Mouse (Mus musculus) layer of hippocampus, adult 18-20 months (tissue): ENCODE measurements around the gene Palm3. TPM values are rescaled to one million over a fixed set of nuclear protein-coding genes. Genes with fewer than 3 reads are reported as not detected.

ENCODE experiments used
- DNase-seq, 2 experiments: peaks; one replicate each; pipeline ENCODE4 v3.0.0; 2022; ENCODE audit warnings: low spot score in 2 of 2
- microRNA-seq, 2 experiments: library from miRNA; unstranded; fragments of <30 nt; microRNA quantifications; one replicate each; pipeline ENCODE4 v1.2.0; 2021
- total RNA-seq, 2 experiments: library from RNA; stranded (reverse); gene quantifications; 2 replicates each; pipeline ENCODE4 v1.2.3; 2021

Palm3 gene
- total RNA-seq, 2 experiments from 2014 or later: 3.5 to 4.1 TPM

DNA sequence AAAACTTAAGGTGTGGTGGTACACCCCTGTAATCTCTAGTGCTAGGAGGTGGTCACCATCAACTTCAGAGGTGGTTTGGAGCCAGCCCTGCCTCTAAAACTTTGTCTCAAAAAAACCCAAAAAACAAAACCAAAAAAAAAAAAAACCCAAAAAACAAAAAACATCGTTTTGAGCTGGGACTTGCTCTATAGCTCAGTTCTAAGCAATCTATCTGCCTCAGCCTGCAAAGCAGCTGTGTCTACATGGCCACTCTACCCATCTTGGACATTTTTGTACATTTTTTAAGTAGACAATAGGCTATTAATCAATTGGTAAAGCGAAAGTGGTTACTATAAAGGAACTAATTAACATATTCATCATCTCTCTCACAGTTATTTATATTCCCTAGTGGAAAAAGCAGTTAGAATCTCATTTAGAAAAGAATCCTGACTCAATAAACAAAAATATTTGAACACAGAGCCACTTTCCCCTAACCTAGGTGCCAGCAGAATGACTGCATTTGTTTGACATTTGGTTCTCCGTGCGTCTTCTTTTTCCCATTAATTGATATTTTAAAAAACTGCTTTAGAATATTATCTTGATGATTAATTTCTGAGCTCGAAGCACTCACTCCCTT lies 44.3 kb downstream of the Palm3 start:
- DNase-seq: no peak

DNA sequence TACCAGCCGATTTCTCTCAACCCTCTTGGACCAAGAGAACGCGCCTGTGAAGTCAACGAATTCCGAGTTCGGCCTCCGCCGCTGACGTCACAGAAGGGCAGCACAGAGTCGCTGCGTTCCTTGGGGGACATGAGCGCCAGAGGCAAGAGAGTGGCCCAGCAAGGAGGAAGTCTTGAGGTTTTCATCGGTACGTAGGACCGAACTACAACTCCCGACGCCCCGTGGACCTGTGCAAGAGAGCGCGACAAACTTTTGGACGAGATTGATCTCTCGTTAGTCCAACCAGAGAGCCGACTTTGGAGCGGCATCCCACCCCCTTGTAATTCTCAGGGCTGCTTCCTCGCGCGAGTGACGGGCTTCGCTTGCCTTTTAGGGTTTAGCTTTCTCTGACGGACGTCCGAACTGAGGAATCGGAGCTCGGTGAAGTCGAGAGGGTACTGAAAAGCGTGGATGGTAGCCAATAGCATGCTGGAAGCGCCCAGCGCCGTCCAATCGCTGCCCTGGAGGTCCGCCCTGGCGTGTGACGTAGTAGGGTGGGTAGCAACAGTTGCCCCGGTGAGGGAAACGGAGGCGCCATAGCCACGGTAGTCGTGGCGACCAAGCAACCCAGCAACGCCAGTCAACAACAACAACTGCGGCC lies 45.1 kb downstream of the Palm3 start, which contains the start of gene Rfx1:
Gene Rfx1 (plus strand): TSS at position 544 of the 640 bp plus-strand sequence.
- peak; percentile 100 for DNase-seq

DNA sequence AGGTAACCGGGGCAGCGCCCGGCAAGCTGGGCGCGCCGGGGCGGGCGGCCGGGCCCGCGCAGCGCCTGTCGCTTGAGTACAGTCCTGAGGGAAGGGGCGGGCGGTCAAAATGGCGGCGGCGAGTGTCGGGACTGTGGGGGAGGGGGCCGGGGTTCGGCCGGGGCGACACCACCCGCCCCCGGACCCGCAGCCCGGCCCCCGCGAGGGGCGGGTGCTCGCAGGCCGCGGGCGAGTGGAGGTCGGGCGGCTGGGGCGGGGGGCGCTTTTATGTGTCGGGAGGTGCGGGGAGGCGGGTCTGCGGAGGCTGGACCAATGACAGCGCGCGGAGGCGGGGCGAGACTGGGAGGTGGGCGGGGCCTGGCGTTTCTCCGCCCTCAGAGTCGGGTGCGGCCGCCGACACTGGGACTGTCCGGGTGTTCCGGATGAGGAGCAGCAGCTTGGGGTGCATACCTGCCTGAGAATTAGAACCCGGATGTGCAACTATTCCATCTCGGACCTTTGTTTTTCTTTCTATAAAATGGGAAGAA lies 45.8 kb downstream of the Palm3 start:
- DNase-seq: peak; percentile 89 to 97

DNA sequence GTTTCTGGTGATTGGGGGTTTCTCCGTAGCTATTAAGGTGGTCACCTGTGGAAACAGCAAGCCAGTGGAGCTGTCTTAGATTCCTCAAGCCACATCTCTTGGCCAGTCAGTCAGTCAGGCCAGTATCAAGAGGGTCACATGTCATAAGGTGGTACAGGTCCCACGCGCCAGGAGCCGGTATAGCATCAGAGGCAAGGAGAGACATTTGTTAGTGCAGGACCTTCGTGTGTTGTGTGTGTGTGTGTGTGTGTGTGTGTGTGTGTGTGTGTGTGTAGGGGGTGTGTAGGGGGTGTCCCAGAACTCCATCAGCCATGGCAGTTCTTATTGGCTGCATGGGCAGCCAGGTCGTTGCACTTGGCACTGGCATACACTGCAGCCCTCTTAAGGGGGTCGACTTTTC lies 46.6 kb downstream of the Palm3 start:
- no peak for DNase-seq

DNA sequence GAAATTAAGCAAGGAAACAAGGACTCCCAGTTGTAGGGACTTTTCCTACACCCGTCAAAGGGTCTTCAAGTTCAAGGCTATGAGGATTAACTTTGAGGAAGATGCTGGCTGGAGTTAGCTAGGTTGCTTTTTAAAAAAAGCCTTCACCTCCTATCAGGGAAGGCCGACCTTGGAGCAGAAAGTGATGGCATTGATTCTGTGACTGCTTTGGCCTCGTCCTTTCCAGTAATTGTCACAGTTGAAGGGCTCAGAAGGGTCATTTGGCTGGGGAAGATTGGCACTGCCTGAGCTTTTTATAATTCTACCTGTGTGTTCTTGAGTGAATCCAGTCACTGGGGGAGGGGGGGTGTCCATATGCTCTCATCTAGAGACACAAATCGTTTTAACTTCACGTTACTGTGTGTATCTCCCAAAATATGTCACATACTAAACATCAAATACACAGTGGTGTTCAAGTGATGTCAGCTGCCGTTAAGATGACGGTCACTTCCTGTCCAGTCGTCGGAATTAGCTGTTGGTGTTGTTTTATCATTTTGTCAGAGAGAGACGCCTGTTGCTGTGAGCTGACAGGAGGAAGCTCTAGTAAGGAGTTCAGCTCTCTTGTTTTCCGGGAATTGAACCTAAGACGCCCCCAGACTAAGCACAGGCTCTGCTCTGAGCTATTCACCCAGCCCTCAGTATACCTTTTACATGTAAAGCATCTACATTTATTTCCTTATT lies 47.2 kb downstream of the Palm3 start:
- DNase-seq: no peak

DNA sequence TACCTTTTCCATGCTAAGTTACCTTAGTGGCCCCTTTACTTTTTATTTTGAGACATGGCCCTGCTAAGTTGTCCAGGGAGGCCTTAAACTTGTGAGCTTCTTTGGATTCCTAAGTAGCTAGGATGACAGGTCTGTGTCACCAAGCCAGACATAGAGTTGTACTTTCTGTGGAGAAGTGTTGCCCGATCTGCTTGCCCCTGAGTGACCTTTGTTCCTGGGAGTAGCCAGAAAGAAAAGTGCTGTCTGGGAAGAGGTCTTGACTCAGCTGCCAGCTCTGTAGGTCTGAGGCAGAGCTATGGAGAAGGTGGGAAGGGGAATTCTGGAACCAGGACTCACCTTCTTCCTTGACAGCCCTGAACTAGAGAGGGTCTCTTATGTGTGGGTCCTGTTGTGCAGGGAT lies 47.9 kb downstream of the Palm3 start:
- DNase-seq: no peak

DNA sequence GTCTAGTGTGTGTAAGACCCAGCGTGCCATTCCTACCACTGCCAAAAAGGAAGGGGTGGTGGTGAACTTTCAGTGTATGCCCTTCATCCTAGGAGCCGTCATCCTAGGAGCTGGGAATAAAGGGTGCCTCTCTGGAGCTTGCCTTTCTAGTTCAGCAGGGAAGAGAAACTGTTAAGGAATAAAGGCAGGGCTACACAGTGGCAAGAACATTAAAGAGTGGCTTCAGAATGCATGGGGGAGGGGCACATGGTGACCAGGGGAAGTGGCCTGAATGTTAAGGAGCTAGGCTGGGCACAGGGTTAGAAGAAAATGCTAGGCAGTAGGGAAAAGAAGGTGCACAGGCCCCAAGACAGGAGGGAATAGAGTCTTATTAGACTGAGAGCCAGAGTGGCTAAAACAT lies 48.5 kb downstream of the Palm3 start:
- no peak for DNase-seq

DNA sequence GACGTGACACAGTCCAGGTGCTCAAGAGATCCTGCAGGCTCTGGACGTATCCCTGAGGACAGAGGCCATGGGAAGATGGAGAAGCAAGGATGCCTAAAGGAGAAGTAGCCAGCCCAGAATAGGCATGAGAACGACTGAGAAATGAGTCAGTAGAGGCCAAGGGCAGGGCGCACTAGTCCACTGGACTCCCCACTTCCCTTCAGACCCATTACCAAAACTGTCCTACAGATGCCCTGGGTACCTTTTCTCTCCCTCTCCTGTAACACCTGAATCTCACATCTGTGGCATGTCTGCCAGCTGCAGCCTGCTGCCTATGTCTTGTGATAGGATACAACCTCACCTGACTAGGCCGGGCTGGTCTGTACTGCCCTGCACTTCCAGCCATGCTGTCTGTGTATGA lies 49.0 kb downstream of the Palm3 start:
- DNase-seq: no peak

DNA sequence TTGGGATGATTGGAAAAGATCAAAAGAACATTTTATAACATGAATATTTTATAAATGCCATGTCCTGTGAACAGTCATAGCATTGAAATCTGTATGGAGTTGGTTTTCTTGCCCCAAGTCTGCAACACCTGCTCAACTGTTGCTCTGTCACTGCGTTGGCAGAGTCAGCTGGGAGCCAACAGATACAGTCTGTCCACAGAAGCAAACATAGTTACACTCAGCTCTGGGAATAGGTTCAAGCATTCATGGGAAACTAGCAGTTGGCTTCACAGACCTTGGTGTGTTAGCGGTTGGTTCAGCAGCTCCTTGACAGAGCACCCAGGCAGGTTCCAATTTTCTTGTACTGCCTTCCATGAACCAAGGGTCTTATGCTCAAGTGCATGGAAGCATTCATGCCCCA lies 49.4 kb downstream of the Palm3 start:
- DNase-seq: peak; percentile 72 to 90

DNA sequence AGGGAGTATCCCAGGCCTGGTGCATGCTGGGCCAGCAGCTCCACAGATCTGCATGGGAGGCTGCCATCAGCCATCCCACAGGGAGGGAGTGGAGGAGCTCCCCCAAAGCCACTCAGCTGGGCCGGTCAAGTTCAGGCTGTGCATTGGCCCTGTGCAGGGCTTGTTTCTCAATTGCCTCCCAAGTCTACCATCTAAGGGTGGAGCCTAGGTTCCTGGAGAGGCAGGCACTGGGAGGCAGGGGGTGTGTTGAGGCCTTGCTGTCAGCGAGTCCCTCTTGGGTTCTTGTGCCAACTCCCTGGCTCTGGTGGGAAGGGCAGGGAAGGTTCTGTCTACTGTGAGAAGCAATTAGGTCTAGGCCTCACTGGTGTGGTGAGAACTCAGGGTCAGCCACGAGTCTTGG lies 50.6 kb downstream of the Palm3 start:
- no peak for DNase-seq

DNA sequence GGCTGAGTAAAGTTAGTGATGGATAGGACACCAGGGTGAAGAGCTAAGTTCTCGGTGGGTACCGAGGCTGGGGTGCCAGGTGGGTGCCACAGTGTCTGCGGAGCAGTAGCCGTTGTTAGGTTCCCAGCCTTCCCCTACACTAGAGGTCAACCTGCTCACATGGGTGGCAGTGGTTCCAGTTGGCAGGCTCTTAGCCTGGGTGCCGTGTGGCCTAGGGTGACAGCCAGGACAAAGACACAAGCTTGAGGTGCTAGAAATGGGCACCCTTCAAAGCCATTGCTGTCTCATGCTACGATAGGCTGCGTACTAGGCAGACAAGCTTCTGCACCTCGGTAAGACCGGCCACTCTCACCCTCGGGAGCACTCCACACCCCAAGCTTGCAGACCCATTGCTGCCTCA lies 51.0 kb downstream of the Palm3 start:
- DNase-seq: no peak

DNA sequence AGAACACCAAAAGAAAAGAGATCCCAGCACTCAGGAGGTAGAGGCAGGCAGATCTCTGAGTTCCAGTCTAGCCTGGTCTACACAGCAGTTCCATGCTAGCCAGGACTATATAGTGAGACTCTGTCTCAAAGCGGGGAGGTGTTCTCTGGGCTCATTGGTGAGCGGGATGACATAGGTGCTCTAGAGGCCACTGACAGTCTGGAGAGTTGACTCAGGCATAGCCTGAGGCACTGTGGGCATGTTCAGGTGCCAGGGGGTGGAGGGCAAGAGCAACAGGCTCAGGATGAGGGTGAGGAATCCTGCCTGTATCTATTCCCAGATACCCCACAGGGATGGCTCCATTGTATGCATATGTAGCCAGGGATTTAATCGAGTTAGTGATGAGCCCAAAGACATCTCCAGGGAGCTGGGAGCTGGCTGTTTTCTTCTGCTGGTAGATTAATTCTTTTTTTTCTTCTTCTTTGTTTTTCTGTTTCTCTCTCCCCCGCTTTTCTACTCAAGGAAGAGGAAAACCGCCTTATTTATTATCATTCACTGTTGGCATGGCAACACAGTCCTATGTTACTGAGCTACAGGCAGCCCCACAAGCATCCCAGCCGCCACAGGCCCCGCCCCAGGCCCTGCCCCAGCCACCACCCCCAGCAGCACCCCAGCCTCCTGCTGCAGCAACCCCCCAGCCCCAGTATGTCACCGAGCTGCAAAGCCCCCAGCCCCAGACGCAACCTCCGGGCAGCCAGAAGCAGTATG lies 52.1 kb downstream of the Palm3 start:
- DNase-seq: peak in 1 of 2 experiments; percentile 58

DNA sequence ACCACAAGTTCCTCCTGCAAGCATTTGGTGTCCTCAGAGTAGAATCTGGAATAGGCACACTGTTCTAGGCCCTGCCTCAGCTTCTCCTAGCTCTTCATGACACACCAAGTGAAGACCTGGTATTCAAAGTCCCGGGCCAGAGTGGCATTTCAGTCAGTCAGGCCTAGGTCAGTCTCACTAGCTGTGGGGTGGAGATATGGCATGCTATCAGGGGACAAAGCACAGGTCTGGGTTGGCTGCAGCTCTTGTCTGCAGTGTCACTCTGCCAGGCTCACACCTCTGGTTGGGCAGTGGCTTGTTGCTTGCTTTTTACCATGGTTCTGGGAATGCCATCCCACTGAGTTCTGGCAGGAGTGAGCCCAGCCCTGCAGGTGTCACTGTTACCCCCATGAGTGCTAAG lies 55.1 kb downstream of the Palm3 start:
- no peak for DNase-seq

DNA sequence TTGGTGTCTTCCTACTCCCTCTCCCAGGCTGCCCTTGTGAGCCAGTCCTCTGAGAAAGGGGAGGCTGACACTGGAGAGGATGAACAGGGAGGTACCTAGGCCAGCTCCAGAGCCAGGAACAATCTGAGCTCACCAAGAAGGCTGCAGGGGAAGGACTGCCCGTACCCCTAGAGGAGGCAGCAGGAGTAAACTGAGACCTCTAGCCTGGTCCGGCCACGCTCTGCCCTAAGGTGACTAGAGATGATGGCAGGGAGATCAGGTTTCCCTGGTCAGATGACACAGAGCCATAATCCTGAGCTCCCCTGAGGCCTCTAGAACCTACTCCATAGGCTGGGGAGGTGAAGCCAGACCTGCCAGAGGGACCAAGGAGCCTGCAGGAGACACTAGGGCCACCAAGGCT lies 55.6 kb downstream of the Palm3 start:
- no peak for DNase-seq

DNA sequence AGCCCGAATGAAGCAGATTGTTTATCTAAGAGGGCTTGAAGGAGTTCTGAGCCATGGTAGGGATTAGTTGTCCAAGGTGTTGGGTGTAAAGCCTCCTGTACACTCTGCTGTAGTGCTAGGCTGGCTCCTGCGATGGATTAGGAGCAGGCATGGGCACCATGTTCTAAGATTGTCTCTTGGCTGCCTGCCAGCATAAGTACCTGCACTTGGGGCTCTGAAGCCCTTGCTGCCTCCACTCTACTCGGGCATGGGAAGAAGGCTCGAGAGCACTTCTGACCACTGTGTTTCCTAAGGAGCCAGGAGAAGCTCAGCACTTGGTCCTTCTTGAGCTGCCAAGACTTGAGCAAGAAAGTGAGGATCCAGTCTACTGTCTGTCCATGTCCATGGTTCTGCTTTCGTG lies 57.9 kb downstream of the Palm3 start:
- no peak for DNase-seq

Small RNAs within 50 kb of the gene (microRNA-seq; reads per million reads assigned to microRNA genes)
- gene Mir1199 (0.98 to 0.99 reads per million in 2 experiments), gene Mir8111 (5.4 to 11.7 reads per million in 2 experiments)

Other genes starting within 250 kb of the Palm3 start
- 100 to 1,000 TPM; 306 to 309 TPM for gene Adgrl1, start 121.4 kb upstream of the Palm3 start, total RNA-seq
- under 1 TPM; 0.68 to 0.72 TPM for gene Gm10644, start 66.3 kb upstream of the Palm3 start, total RNA-seq
- under 1 TPM; 0.36 to 0.47 TPM for gene Asf1b, start 66.0 kb upstream of the Palm3 start, total RNA-seq
- gene Prkaca, start 48.5 kb upstream of the Palm3 start, total RNA-seq: 100 to 1,000 TPM; 274 to 277 TPM
- 10 to 100 TPM; 42.1 to 44.4 TPM for gene Samd1, start 23.8 kb upstream of the Palm3 start, total RNA-seq
- gene 1700067K01Rik, start 20.0 kb upstream of the Palm3 start, total RNA-seq: under 1 TPM; 0.50 to 0.61 TPM
- 1 to 10 TPM in 1 of 2 experiments, under 1 TPM in 1; 0.63 to 2.0 TPM for gene 2210011C24Rik, start 9.3 kb upstream of the Palm3 start, total RNA-seq
- 1 to 10 TPM; 1.6 to 1.9 TPM for gene Il27ra, start 21.1 kb downstream of the Palm3 start, total RNA-seq
- gene Rln3, start 23.5 kb downstream of the Palm3 start, total RNA-seq: not detected
- 1 to 10 TPM; 4.9 to 5.6 TPM for gene Gm10643, start 43.7 kb downstream of the Palm3 start, total RNA-seq
- gene Rfx1, start 45.4 kb downstream of the Palm3 start, total RNA-seq: 10 to 100 TPM; 27.3 to 28.1 TPM
- 10 to 100 TPM; 16.9 to 17.6 TPM for gene Dcaf15, start 83.3 kb downstream of the Palm3 start, total RNA-seq
- not detected for gene Podnl1, start 104.5 kb downstream of the Palm3 start, total RNA-seq
- 10 to 100 TPM; 57.4 to 61.0 TPM for gene Cc2d1a, start 126.5 kb downstream of the Palm3 start, total RNA-seq
- 1 to 10 TPM; 3.1 to 3.2 TPM for gene 4930432K21Rik, start 126.6 kb downstream of the Palm3 start, total RNA-seq
- 1 to 10 TPM; 2.3 to 2.7 TPM for gene Nanos3, start 163.7 kb downstream of the Palm3 start, total RNA-seq
- gene Zswim4, start 215.6 kb downstream of the Palm3 start, total RNA-seq: 10 to 100 TPM; 17.0 to 17.3 TPM
- gene D8Ertd738e, start 228.2 kb downstream of the Palm3 start, total RNA-seq: 100 to 1,000 TPM; 132 to 136 TPM
- gene Mri1, start 235.9 kb downstream of the Palm3 start, total RNA-seq: 10 to 100 TPM; 17.4 to 17.5 TPM
- gene Ccdc130, start 248.9 kb downstream of the Palm3 start, total RNA-seq: 10 to 100 TPM; 25.7 to 27.2 TPM